Comparison of ENCODE assay signal across 19 mouse cellular contexts in the genomic region with DNA sequence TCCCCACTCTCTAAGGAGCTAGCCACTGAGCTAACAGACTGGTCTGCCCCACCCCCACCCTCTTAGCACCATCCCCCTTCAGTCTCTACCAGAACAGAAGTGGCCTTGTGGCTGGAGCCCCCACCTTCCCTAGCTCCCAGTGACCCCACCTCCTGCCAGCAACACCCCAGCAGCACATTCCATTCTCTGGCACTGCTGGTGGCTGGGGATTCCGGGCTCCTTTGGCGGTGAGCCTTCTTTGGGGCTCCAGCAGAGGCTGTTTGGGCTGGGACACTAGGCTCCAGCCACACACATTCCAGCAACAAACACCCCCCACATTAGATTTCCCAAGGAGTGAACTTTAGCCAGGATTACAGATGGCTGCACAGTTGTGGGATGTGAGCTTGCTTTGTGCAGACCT. TPM values are rescaled to one million over a fixed set of nuclear protein-coding genes. Genes with fewer than 3 reads are reported as not detected.
DNase-seq lines count a peak whose midpoint lies in the region; ATAC-seq and TF ChIP-seq lines count a peak whose summit lies in the region.
"Had no signal": no experiment of that assay in that cellular context is flagged by ENCODE, and none has a peak within 500 bp of the region (broad histone marks: within the 10 kb centered on the region; RNA-seq: fewer than 3 reads in every experiment).

No protein-coding gene starts in this region.

- no peak overlapping the region for H3K9ac ChIP-seq in embryonic facial prominence, embryonic 13.5 days
- no peak overlapping the region for H3K9ac ChIP-seq in hindbrain, postnatal 0 days (replicated peaks; ENCODE audit: low read length)
- H3K9ac ChIP-seq in hindbrain, embryonic 13.5 days: no peak overlapping the region
- no peak overlapping the region for H3K9ac ChIP-seq in liver, postnatal 0 days (replicated peaks)
- H3K9ac ChIP-seq: embryonic facial prominence, embryonic 12.5 days; forebrain, embryonic 12.5 days; heart, embryonic 13.5 days; liver, embryonic 14.5 days had no signal

- 52% methylated on average over 2 of the region's 2 CpGs for WGBS in embryonic facial prominence, embryonic 13.5 days
- 53% methylated on average over 2 of the region's 2 CpGs for WGBS in embryonic facial prominence, embryonic 10.5 days
- 26% methylated on average over 2 of the region's 2 CpGs for WGBS in hindbrain, postnatal 0 days
- WGBS in hindbrain, embryonic 13.5 days: 43% methylated on average over 2 of the region's 2 CpGs
- WGBS in liver, postnatal 0 days (ENCODE audit: insufficient replicate concordance): 93% methylated on average over 2 of the region's 2 CpGs

- H3K4me2 ChIP-seq in embryonic facial prominence, embryonic 13.5 days: no peak overlapping the region
- no peak overlapping the region for H3K4me2 ChIP-seq in hindbrain, postnatal 0 days (ENCODE audit: low read depth, low read length)
- no peak overlapping the region for H3K4me2 ChIP-seq in hindbrain, embryonic 13.5 days
- no peak overlapping the region for H3K4me2 ChIP-seq in liver, postnatal 0 days (ENCODE audit: low read depth, low read length)
- H3K4me2 ChIP-seq: embryonic facial prominence, embryonic 12.5 days; forebrain, embryonic 12.5 days; heart, embryonic 13.5 days had no signal

- H3K4me1 ChIP-seq in embryonic facial prominence, embryonic 13.5 days: peaks cover 8% of the 10 kb centered on the region; the same call in 1 of the 2 replicates
- peaks cover 6% of the 10 kb centered on the region for H3K4me1 ChIP-seq in embryonic facial prominence, embryonic 10.5 days
- H3K4me1 ChIP-seq in hindbrain, postnatal 0 days (ENCODE audit: insufficient read depth, low read length): no peaks in the 10 kb centered on the region
- peaks cover 4% of the 10 kb centered on the region; the same call in 1 of the 2 replicates for H3K4me1 ChIP-seq in hindbrain, embryonic 13.5 days (replicated peaks)
- H3K4me1 ChIP-seq in liver, postnatal 0 days (ENCODE audit: insufficient read depth): no peaks in the 10 kb centered on the region
- H3K4me1 ChIP-seq: embryonic facial prominence, embryonic 12.5 days; forebrain, embryonic 12.5 days had no signal

- H3K27me3 ChIP-seq in embryonic facial prominence, embryonic 13.5 days: peaks cover 20% of the 10 kb centered on the region
- H3K27me3 ChIP-seq in embryonic facial prominence, embryonic 10.5 days (replicated peaks; ENCODE audit: low read depth, poor library complexity, severe bottlenecking): peaks cover 14% of the 10 kb centered on the region
- 0 out of 2 replicates have a peak, but pooled peaks cover 2% of the 10 kb centered on the region for H3K27me3 ChIP-seq in hindbrain, postnatal 0 days (ENCODE audit: insufficient read depth, low read length)
- H3K27me3 ChIP-seq in hindbrain, embryonic 13.5 days: peaks cover 4% of the 10 kb centered on the region
- H3K27me3 ChIP-seq in liver, postnatal 0 days (ENCODE audit: insufficient read depth, low read length): no peaks in the 10 kb centered on the region

- H3K27ac ChIP-seq in embryonic facial prominence, embryonic 13.5 days: 0 out of 2 replicates have a peak overlapping the region, but pooled peaks have one; percentile 11
- no peak overlapping the region for H3K27ac ChIP-seq in embryonic facial prominence, embryonic 10.5 days (replicated peaks)
- H3K27ac ChIP-seq in hindbrain, postnatal 0 days: no peak overlapping the region; the same call in 1 of the 2 replicates
- H3K27ac ChIP-seq in hindbrain, embryonic 13.5 days: no peak overlapping the region; the same call in 1 of the 2 replicates
- no peak overlapping the region for H3K27ac ChIP-seq in liver, postnatal 0 days (ENCODE audit: low read depth)
- H3K27ac ChIP-seq: embryonic facial prominence, embryonic 12.5 days; forebrain, embryonic 12.5 days; heart, embryonic 13.5 days; layer of hippocampus, adult 2 months; liver, embryonic 14.5 days had no signal

- H3K36me3 ChIP-seq in embryonic facial prominence, embryonic 13.5 days: peaks cover 37% of the 10 kb centered on the region
- H3K36me3 ChIP-seq in embryonic facial prominence, embryonic 10.5 days (replicated peaks): peaks cover 47% of the 10 kb centered on the region
- peaks cover 14% of the 10 kb centered on the region; the same call in 1 of the 2 replicates for H3K36me3 ChIP-seq in hindbrain, postnatal 0 days (ENCODE audit: insufficient read depth, low read length)
- peaks cover 56% of the 10 kb centered on the region for H3K36me3 ChIP-seq in hindbrain, embryonic 13.5 days
- peaks cover 22% of the 10 kb centered on the region for H3K36me3 ChIP-seq in liver, postnatal 0 days (replicated peaks; ENCODE audit: insufficient read depth, low read length)

- DNase-seq in embryonic facial prominence, embryonic 10.5 days (ENCODE audit: low spot score): no peak
- DNase-seq in hindbrain, postnatal 0 days (ENCODE audit: low spot score): peak; percentile 42
- DNase-seq in right cerebral cortex, postnatal 10 days (ENCODE audit: low spot score in 2 of 2): peak; percentile 64 to 71
- DNase-seq in right cerebral cortex, postnatal 14 days: no peak
- DNase-seq in liver, postnatal 0 days: no peak
- no peak for DNase-seq in kidney, adult 18-20 months
- DNase-seq: adrenal gland, postnatal 10 days; cerebellum, postnatal 25 days; gastrocnemius, adult 2 months; kidney, adult 9 months; thymus, adult 2 months had no signal

- no peaks in the 10 kb centered on the region for H3K9me3 ChIP-seq in embryonic facial prominence, embryonic 13.5 days
- H3K9me3 ChIP-seq in embryonic facial prominence, embryonic 10.5 days: no peaks in the 10 kb centered on the region
- H3K9me3 ChIP-seq in hindbrain, postnatal 0 days (ENCODE audit: low read length): no peaks in the 10 kb centered on the region
- no peaks in the 10 kb centered on the region for H3K9me3 ChIP-seq in hindbrain, embryonic 13.5 days
- no peaks in the 10 kb centered on the region for H3K9me3 ChIP-seq in liver, postnatal 0 days (ENCODE audit: low read length)
- H3K9me3 ChIP-seq: embryonic facial prominence, embryonic 12.5 days; forebrain, embryonic 12.5 days; heart, embryonic 13.5 days had no signal

- no peak for TF ChIP-seq EP300 in liver, postnatal 0 days (IDR thresholded peaks at IDR 0.05; ENCODE audit: low read depth)

- TF ChIP-seq CTCF in hindbrain, postnatal 0 days (IDR thresholded peaks at IDR 0.05; ENCODE audit: low read depth): no peak
- no peak for TF ChIP-seq CTCF in liver, postnatal 0 days (IDR thresholded peaks at IDR 0.05; ENCODE audit: low read depth)

- H3K4me3 ChIP-seq in embryonic facial prominence, embryonic 13.5 days: no peak overlapping the region
- H3K4me3 ChIP-seq in embryonic facial prominence, embryonic 10.5 days: no peak overlapping the region
- H3K4me3 ChIP-seq in hindbrain, postnatal 0 days (ENCODE audit: low read length): no peak overlapping the region
- no peak overlapping the region for H3K4me3 ChIP-seq in hindbrain, embryonic 13.5 days
- no peak overlapping the region for H3K4me3 ChIP-seq in liver, postnatal 0 days (ENCODE audit: low read depth, low read length)
- H3K4me3 ChIP-seq: embryonic facial prominence, embryonic 12.5 days; forebrain, embryonic 12.5 days; gastrocnemius, adult 2 months; heart, embryonic 13.5 days; layer of hippocampus, adult 2 months had no signal

- no peak for ATAC-seq in embryonic facial prominence, embryonic 13.5 days (ENCODE audit: insufficient number of reproducible peaks, insufficient read depth, low FRiP score, low TSS enrichment, low read depth)
- ATAC-seq in hindbrain, postnatal 0 days: peak; percentile 48
- no peak for ATAC-seq in hindbrain, embryonic 13.5 days (ENCODE audit: low FRiP score)
- no peak for ATAC-seq in liver, postnatal 0 days

RNA-seq across cellular contexts. Expression of a gene that starts 8.7 kb away (rescaled TPM):
- 1.4 and 1.7 TPM in 2 replicates for polyA plus RNA-seq in embryonic facial prominence, embryonic 13.5 days (2015; fragmentation: Nextera tagmentation; extraction: Ambion mirVana)
- polyA plus RNA-seq in embryonic facial prominence, embryonic 10.5 days (2016; fragmentation: Nextera tagmentation; extraction: Ambion mirVana): 0.58 and 0.72 TPM in 2 replicates
- 1.2 and 1.8 TPM in 2 replicates for total RNA-seq in hindbrain, postnatal 0 days (2014; rRNA removed)
- polyA plus RNA-seq in hindbrain, postnatal 0 days (2015; fragmentation: Nextera tagmentation; extraction: Ambion mirVana): 1.6 and 2.0 TPM in 2 replicates
- 4.4 and 4.6 TPM in 2 replicates for polyA plus RNA-seq in hindbrain, embryonic 13.5 days (2015; fragmentation: Nextera tagmentation; extraction: Ambion mirVana)
- polyA plus RNA-seq in liver, postnatal 0 days (2015; fragmentation: Nextera tagmentation; extraction: Ambion mirVana): not detected in 2 replicates
- total RNA-seq: megakaryocyte-erythroid progenitor cell, adult 5-6 weeks had no signal

RNA-seq across cellular contexts. Expression of a gene that starts 29.6 kb away (rescaled TPM):
- polyA plus RNA-seq in embryonic facial prominence, embryonic 13.5 days (2015; fragmentation: Nextera tagmentation; extraction: Ambion mirVana): 25.7 and 27.6 TPM in 2 replicates
- 32.0 and 33.0 TPM in 2 replicates for polyA plus RNA-seq in embryonic facial prominence, embryonic 10.5 days (2016; fragmentation: Nextera tagmentation; extraction: Ambion mirVana)
- 90.9 and 95.0 TPM in 2 replicates for total RNA-seq in hindbrain, postnatal 0 days (2014; rRNA removed)
- polyA plus RNA-seq in hindbrain, postnatal 0 days (2015; fragmentation: Nextera tagmentation; extraction: Ambion mirVana): 45.1 and 48.9 TPM in 2 replicates
- 55.3 and 58.7 TPM in 2 replicates for polyA plus RNA-seq in hindbrain, embryonic 13.5 days (2015; fragmentation: Nextera tagmentation; extraction: Ambion mirVana)
- polyA plus RNA-seq in liver, postnatal 0 days (2015; fragmentation: Nextera tagmentation; extraction: Ambion mirVana): 8.0 and 8.5 TPM in 2 replicates

RNA-seq across cellular contexts. Expression of a gene that starts 46.1 kb away (rescaled TPM):
- polyA plus RNA-seq in embryonic facial prominence, embryonic 13.5 days (2015; fragmentation: Nextera tagmentation; extraction: Ambion mirVana): 11.6 and 13.3 TPM in 2 replicates
- 3.9 and 4.0 TPM in 2 replicates for polyA plus RNA-seq in embryonic facial prominence, embryonic 10.5 days (2016; fragmentation: Nextera tagmentation; extraction: Ambion mirVana)
- 14.0 and 16.5 TPM in 2 replicates for total RNA-seq in hindbrain, postnatal 0 days (2014; rRNA removed)
- polyA plus RNA-seq in hindbrain, postnatal 0 days (2015; fragmentation: Nextera tagmentation; extraction: Ambion mirVana): 2.8 and 3.2 TPM in 2 replicates
- polyA plus RNA-seq in hindbrain, embryonic 13.5 days (2015; fragmentation: Nextera tagmentation; extraction: Ambion mirVana): 1.5 and 1.7 TPM in 2 replicates
- polyA plus RNA-seq in liver, postnatal 0 days (2015; fragmentation: Nextera tagmentation; extraction: Ambion mirVana): 4.7 and 6.6 TPM in 2 replicates

RNA-seq across cellular contexts. Expression of a gene that starts 54.1 kb away (rescaled TPM):
- 1.5 and 1.8 TPM in 2 replicates for polyA plus RNA-seq in embryonic facial prominence, embryonic 13.5 days (2015; fragmentation: Nextera tagmentation; extraction: Ambion mirVana)
- 0.58 and 1.2 TPM in 2 replicates for polyA plus RNA-seq in embryonic facial prominence, embryonic 10.5 days (2016; fragmentation: Nextera tagmentation; extraction: Ambion mirVana)
- 80.0 and 84.8 TPM in 2 replicates for total RNA-seq in hindbrain, postnatal 0 days (2014; rRNA removed)
- polyA plus RNA-seq in hindbrain, postnatal 0 days (2015; fragmentation: Nextera tagmentation; extraction: Ambion mirVana): 58.7 and 62.4 TPM in 2 replicates
- polyA plus RNA-seq in hindbrain, embryonic 13.5 days (2015; fragmentation: Nextera tagmentation; extraction: Ambion mirVana): 38.8 and 40.0 TPM in 2 replicates
- polyA plus RNA-seq in liver, postnatal 0 days (2015; fragmentation: Nextera tagmentation; extraction: Ambion mirVana): not detected in 2 replicates
- total RNA-seq: megakaryocyte-erythroid progenitor cell, adult 5-6 weeks had no signal
- polyA plus RNA-seq: liver, embryonic 14.5 days had no signal

Comparison
In these comparisons a context has a peak if more than half of its experiments do, and no peak if none do; other contexts are left out.
1. DNase-seq: peak in hindbrain, postnatal 0 days (single experiment) and right cerebral cortex, postnatal 10 days (2 of 2); none in embryonic facial prominence, embryonic 10.5 days (single experiment), right cerebral cortex, postnatal 14 days (single experiment), liver, postnatal 0 days (single experiment) and kidney, adult 18-20 months (single experiment).